Mouse (Mus musculus): ENCODE measurements around the gene Pstk.
"Not testable (repeated sequence)": the region's sequence is repeated elsewhere in the genome, so short reads cannot be mapped to it uniquely, and the experiment has no call there.

Pstk gene

DNA sequence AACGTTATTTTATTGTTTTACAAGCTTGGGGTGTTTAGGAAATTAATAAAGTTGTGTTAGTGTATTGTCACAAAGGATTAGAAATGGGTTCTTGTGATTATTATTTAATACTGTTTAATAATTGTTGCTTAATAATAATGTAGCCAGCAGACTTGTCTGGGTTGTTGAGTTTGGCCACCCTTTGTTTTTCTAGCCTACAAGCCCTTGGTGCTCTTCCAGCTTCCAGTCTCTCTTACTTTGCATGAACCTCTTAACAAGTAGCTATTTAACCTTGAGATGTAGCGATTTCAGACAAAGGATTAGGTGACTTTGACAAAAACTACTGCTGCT is 41.0 kb downstream of the Pstk start:
- DNase-seq (ENCODE audit: extremely low read depth, low read depth, low spot score), result peak; percentile 80

DNA sequence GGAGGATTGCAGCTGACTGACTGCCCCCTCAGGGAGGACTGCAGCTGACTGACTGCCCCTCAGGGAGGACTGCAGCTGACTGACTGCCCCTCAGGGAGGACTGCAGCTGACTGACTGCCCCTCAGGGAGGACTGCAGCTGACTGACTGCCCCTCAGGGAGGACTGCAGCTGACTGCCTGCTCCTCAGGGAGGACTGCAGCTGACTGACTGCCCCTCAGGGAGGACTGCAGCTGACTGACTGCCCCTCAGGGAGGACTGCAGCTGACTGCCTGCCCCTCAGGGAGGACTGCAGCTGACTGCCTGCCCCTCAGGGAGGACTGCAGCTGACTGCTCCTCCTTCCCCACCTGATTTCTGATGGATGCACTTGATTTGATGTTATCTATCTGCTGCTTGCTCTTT is 45.8 kb downstream of the Pstk start:
- not testable (repeated sequence) for DNase-seq (ENCODE audit: extremely low read depth, low read depth, low spot score)

DNA sequence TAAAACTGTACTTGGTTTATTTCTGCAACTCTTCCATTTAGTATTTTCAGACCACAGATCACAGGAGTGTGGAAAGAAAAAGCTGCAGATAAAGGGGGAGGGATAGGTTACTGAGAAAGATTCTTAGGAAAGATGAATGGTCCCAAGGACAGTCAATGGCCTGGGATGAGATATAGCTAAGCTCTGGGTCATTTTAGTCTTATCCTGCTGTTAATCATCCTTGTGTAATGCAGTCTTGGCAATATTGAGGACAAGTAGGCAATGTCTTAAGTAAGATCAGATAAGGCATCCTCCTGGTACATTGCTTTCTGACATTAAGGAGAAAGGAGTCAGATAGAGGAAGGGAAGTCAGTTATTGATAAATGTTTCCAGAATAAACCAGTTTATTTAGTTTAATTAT is 46.7 kb downstream of the Pstk start:
- no peak for DNase-seq (ENCODE audit: extremely low read depth, low read depth, low spot score)

DNA sequence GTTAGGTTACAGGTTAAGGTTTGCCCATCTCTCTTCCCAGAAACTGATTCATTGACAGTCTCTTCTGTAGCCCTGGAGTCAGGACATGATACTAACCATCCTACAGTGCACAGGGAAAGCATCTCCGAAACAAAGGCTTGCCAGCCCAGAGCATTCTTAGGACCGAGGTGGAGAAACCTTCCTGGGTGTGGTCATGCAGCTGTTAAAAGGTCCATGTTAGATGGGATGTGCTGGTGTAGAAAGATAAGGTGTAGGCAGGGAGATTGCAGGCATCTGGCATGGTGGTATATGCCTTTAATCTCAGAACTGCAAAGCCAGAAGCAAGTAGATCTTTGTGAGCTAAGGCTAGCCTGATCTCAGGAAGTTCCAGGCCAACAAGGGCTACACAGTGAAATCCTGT is 54.0 kb downstream of the Pstk start:
- DNase-seq (ENCODE audit: extremely low read depth, low read depth, low spot score), result no peak

DNA sequence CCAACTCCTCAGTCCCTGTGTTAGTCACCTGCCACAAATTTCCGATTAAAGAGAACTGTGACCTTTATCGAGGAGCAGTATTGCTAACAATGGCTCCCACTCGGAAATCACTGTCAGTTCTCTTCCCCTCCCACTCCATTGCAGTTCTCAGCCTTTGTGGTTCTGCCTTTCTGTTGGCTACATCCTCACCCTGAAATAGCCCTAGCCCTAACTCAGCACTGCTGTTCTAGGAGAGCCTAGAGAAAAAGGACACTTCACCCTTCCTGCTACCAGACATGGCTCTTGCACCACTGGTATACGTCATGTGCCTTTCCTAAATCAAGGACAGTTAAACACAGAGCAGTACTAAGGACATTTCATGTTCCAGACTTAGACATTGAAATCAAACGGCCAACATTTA is 56.4 kb downstream of the Pstk start:
- no peak for DNase-seq (ENCODE audit: extremely low read depth, low read depth, low spot score)

DNA sequence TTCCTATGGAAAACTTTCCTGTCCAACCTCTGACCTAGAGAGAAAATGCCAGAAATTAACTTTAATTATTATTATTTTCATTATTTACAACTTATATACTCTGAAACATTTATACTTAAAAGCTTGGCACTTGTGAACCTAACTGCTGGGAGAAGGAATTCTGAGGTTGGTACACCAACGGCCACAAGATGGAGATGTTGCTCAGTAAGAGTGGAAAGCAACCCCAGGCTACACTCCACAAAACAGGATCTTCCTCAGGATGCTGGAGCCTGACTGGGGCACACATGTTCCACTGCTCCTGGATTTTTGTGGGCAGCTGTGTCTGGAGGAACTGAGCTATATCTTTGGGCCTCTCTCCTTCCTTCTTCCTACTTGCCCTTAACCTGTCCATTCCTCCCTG is 61.3 kb downstream of the Pstk start:
- no peak for DNase-seq (ENCODE audit: extremely low read depth, low read depth, low spot score)

DNA sequence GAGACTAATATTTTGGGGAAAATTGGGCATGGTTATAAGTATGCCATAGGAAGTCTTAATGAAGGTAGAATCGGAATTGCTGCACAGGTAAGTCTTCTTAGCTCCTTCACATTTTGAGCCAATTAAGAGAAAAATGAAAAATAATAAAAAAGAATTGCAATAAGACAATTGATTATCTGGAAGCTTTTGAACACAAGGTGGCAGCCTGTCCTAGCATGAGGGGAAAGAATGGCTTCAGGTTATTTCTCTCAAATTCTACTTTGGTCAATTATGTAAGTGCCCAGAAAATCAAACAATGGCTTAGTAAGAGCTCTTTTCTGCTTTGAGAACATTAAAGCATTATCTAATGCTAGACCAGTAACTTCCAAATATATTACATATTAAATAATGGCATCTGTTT is 63.3 kb downstream of the Pstk start:
- DNase-seq (ENCODE audit: extremely low read depth, low read depth, low spot score), result no peak

DNA sequence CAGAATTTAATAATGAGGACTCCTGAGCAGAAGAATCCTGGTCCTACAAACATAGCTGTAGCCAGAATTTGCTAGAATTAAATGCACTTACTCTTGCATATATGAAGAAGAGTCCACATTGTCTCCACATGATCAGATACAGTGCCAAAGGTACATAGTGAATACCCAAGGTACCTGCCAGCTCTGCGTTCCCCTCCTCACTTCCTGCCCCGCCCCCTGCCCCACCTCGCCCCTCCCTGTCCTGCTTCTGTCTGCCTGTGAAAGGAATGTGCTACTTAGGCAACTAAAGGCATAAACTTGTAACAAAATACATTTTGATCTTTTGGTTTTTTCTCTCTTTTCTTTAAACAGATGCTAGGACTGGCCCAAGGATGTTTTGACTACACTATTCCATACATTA is 66.1 kb downstream of the Pstk start:
- DNase-seq (ENCODE audit: extremely low read depth, low read depth, low spot score), result no peak

Data from fat pad, adult 2 months (tissue).